Mouse (Mus musculus): Measurements from ENCODE around the gene Gosr2.

Gosr2 gene

DNA sequence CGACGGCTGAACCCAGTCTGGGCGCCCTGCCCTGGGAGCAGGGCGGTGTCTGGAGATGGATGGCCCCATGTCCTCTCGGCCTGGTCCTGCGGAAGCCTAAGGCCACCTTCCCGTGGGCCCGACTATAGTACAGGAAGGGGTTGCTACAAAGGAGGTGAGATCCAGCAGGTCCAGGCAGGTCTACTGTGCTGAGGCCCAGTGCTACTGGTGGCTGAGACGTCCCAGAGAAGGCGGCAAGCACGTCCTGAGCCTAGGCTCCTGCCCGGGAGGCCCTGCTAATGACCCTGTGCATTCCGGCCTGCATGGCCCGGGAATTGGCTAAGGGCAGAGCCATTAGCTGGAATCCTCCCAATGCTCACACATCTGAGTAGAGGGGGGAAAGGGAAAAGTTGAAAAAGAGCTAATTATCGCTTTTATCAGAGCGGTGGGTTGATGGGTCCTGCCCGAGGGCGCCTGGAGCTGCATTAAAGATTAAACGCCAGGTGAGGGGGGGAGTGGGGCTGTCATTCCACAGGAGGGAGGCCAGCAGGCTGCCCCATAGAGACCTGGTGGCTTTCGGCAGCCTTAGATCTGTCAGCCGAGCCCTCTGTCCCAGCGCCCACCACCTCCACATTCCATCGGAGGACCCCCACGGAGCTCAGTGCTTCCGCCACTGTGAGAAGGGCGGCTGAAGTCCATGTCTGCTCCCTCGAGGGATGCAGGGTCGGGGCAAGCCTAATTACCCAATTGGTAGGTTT lies 14.3 kb upstream of the Gosr2 start:
- no peak for TF ChIP-seq GATA4 (IDR thresholded peaks at IDR 0.05; ENCODE audit: insufficient replicate concordance, low read length)

- no peak for TF ChIP-seq GATA4 (IDR thresholded peaks at IDR 0.05; ENCODE audit: insufficient replicate concordance, low read length)
These were observed 12.3 kb upstream of the Gosr2 start for GRCm38 (mm10) chr11:103709982-103710381.

GRCm38 (mm10) chr11:103707005-103707404 lies 9.3 kb upstream of the Gosr2 start:
- no peak; the same call in 1 of the 2 replicates for TF ChIP-seq GATA4 (IDR thresholded peaks at IDR 0.05; ENCODE audit: insufficient replicate concordance, low read length)

DNA sequence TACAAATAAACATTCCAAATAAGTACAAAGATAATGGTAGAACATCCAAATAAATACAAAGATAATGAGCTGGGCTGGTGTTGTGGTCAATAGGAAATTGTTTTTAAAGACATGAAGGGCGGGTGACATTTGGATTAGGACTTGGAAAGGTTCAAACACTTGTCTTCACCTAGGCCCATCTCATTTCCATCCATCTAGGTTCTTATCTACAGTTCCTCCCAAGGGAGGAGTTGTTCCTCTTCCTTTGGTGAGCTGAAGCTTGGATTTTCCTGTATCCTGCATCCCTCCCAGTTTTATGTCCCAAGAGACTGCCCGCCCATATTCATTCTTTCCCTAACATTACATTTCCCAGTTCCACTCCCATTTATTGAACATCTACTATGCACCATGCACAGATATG lies 528 bp upstream of the Gosr2 start:
- TF ChIP-seq GATA4 (IDR thresholded peaks at IDR 0.05; ENCODE audit: insufficient replicate concordance, low read length), result peak; percentile 21; the same call in 1 of the 2 replicates

GRCm38 (mm10) chr11:103696851-103697564 lies 690 bp downstream of the Gosr2 start:
- TF ChIP-seq GATA4 (IDR thresholded peaks at IDR 0.05; ENCODE audit: insufficient replicate concordance, low read length), result no peak

DNA sequence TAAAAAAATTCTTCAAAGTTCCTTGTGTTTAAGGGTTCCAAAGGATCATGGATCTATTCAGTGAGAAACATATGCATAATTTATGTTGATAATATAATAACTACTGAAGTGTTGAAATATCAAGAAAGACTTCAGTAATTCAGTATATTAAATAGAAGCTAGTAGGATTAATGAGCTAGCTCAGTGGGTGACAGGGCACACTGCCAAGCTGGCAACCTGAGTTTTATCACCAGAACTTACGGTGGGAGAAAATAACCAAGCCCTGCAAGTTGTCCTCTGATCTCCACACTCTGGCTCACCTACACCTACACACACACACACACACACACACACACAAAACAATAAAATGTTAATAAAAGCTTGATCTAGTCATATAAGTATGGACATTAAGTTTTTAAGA lies 4.5 kb downstream of the Gosr2 start:
- no peak for TF ChIP-seq GATA4 (IDR thresholded peaks at IDR 0.05; ENCODE audit: insufficient replicate concordance, low read length)

GRCm38 (mm10) chr11:103691036-103691435 lies 6.7 kb downstream of the Gosr2 start:
- TF ChIP-seq GATA4 (IDR thresholded peaks at IDR 0.05; ENCODE audit: insufficient replicate concordance, low read length), result no peak

DNA sequence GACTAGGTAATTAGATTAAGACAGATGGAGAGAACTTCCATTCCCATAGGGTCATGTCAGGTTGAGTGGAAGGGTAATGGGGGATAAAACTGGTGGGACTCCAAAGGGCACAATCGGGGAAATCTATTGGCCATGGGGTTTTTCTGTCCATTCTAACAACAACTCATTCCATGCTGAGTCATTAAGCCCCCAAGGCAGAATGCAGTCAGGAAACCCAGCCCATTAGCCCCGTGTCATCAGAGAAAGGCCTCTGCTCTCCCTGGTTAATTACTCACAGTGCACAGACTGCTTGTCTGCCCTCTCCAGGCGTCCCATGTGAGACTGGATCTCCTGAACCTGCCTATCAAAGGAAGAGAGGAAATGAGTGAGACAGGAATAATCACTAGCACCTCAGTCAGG lies 8.7 kb downstream of the Gosr2 start:
- no peak for TF ChIP-seq GATA4 (IDR thresholded peaks at IDR 0.05; ENCODE audit: insufficient replicate concordance, low read length)

DNA sequence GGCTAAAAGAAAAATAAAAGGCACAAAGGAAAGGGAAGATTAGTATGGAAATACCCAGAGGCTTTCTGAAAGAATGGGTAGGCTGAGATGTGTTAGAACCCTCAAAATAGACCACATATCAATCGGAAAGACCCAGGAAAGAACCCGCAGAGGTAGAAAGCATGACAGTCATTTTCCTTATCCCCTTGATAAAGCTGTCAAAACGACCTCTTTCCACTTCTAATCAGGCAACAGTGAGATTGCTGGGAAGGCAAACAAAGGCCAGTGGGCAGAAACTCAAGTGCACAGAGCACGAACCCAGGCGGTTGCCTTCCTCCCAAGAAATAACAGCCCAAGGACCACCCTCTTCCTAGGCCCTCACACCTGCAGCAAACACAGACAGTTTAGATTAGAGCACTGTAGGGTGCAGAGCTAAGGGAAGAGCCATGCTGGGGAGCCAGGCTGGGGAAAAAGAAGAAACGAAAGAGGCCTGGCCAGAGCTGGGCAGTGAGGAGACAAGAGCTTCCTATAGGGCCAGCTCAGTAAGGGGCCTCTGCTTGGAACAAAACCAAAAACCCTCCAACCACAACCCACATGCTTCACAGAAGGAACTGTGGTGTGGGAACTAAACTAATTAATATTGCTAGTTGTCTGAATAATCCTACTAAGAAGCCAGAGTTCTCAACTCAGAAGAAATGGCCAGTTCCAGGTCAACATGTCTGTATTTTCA lies 9.3 kb downstream of the Gosr2 start:
- TF ChIP-seq GATA4 (IDR thresholded peaks at IDR 0.05; ENCODE audit: insufficient replicate concordance, low read length), result peak; percentile 95

GRCm38 (mm10) chr11:103686706-103687105 lies 11.0 kb downstream of the Gosr2 start:
- TF ChIP-seq GATA4 (IDR thresholded peaks at IDR 0.05; ENCODE audit: insufficient replicate concordance, low read length), result no peak

- no peak for TF ChIP-seq GATA4 (IDR thresholded peaks at IDR 0.05; ENCODE audit: insufficient replicate concordance, low read length)
These were observed 12.4 kb downstream of the Gosr2 start for GRCm38 (mm10) chr11:103685261-103685736.

GRCm38 (mm10) chr11:103683667-103684334 lies 13.9 kb downstream of the Gosr2 start:
- TF ChIP-seq GATA4 (IDR thresholded peaks at IDR 0.05; ENCODE audit: insufficient replicate concordance, low read length), result no peak

DNA sequence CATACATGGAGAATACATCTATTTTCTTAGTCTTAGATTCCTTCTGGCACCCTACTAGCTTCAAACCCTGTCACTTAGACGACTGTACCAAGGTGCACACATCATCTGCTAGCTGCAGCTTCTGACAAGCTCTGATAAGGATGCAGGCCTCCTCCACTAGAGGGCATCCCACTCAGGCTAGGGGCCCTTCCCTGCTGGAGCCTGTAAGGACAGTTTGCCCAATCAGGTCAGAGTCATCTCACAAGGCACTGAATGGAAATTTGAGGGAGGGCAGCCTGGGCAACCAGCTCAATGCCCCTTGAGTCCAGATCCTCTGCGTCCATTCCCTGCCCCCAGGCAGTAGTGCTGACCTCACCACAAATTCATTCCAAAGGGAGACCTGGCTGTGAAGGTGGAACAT lies 20.7 kb downstream of the Gosr2 start:
- TF ChIP-seq GATA4 (IDR thresholded peaks at IDR 0.05; ENCODE audit: insufficient replicate concordance, low read length), result peak; percentile 23; the same call in 1 of the 2 replicates

GRCm38 (mm10) chr11:103675556-103675955 lies 22.1 kb downstream of the Gosr2 start:
- no peak for TF ChIP-seq GATA4 (IDR thresholded peaks at IDR 0.05; ENCODE audit: insufficient replicate concordance, low read length)

GRCm38 (mm10) chr11:103666907-103667426 lies 30.7 kb downstream of the Gosr2 start:
- TF ChIP-seq GATA4 (IDR thresholded peaks at IDR 0.05; ENCODE audit: insufficient replicate concordance, low read length), result no peak
